Mouse (Mus musculus) gastrocnemius, adult 18-20 months (tissue): ENCODE measurements around the gene H2al2a. TPM values are rescaled to one million over a fixed set of nuclear protein-coding genes. Genes with fewer than 3 reads are reported as not detected.

Experiments used
- DNase-seq: peaks from one replicate; pipeline ENCODE4 v3.0.0; 2021; ENCODE audit warnings: low spot score
- long read RNA-seq, 2 experiments: library from polyadenylated mRNA; stranded (forward); transcript quantifications; one replicate each; pipeline ENCODE4 v2.0.0; 2021
- total RNA-seq, 2 experiments: library from RNA; stranded (reverse); gene quantifications; 2 replicates each; pipeline ENCODE4 v1.2.3; 2021

H2al2a gene
- total RNA-seq: not detected
- long read RNA-seq, experiment 1: 0 reads
- long read RNA-seq, experiment 2: 0 reads

- no peak for DNase-seq
Measured at GRCm38 (mm10) chr2:17996858-17997257, at the start of gene H2al2a. Gene H2al2a, minus strand, starts transcription at chr2:17996958.

- no peak for DNase-seq
Measured at GRCm38 (mm10) chr2:18046186-18046585, 49.4 kb upstream of the H2al2a start.

GRCm38 (mm10) chr2:18045781-18046181 lies 49.0 kb upstream of the H2al2a start:
- no peak for DNase-seq

GRCm38 (mm10) chr2:18045143-18045780 lies 48.5 kb upstream of the H2al2a start:
- DNase-seq: no peak

GRCm38 (mm10) chr2:18041199-18041885 lies 44.6 kb upstream of the H2al2a start:
- no peak for DNase-seq

- no peak for DNase-seq
Measured at GRCm38 (mm10) chr2:18040347-18041160, 43.8 kb upstream of the H2al2a start.

GRCm38 (mm10) chr2:18039566-18040290 lies 43.0 kb upstream of the H2al2a start:
- DNase-seq: no peak

GRCm38 (mm10) chr2:18038895-18039371 lies 42.2 kb upstream of the H2al2a start:
- DNase-seq: no peak

- DNase-seq: no peak
Measured at GRCm38 (mm10) chr2:18038141-18038752, 41.5 kb upstream of the H2al2a start.

- DNase-seq: no peak
Measured at GRCm38 (mm10) chr2:18037491-18037890, 40.7 kb upstream of the H2al2a start, which contains the start of gene A930004D18Rik. Gene A930004D18Rik, minus strand, starts transcription at chr2:18037737.

- no peak for DNase-seq
Measured at GRCm38 (mm10) chr2:18034371-18035250, 37.9 kb upstream of the H2al2a start.

GRCm38 (mm10) chr2:18033166-18034108 lies 36.7 kb upstream of the H2al2a start:
- DNase-seq: no peak

GRCm38 (mm10) chr2:18032538-18032895 lies 35.8 kb upstream of the H2al2a start:
- DNase-seq: no peak

- DNase-seq: no peak
Measured at GRCm38 (mm10) chr2:18031831-18032537, 35.2 kb upstream of the H2al2a start.

GRCm38 (mm10) chr2:18031271-18031821 lies 34.6 kb upstream of the H2al2a start:
- no peak for DNase-seq

- no peak for DNase-seq
Measured at GRCm38 (mm10) chr2:18030581-18030980, 33.8 kb upstream of the H2al2a start.

- DNase-seq: no peak
Measured at GRCm38 (mm10) chr2:18029656-18030055, 32.9 kb upstream of the H2al2a start.
